Mouse (Mus musculus) liver, embryonic 14.5 days (tissue): ENCODE data around the gene Mad1l1. TPM values are rescaled to one million over a fixed set of nuclear protein-coding genes. Genes with fewer than 3 reads are reported as not detected.

Experiments
- ATAC-seq: fragments of 200-750 bp; cut with Nextera tagmentation; 2 replicates; pipeline ENCODE4 v1.8.0; 2017; ENCODE audit warnings: moderate number of reproducible peaks, mild to moderate bottlenecking, moderate library complexity; ENCODE audit not compliant: insufficient read depth
- DNase-seq, 3 experiments: peaks; one replicate each; pipeline ENCODE4 v3.0.0-alpha.2; 2012 to 2013; ENCODE audit warnings: low read depth in 3 of 3, low spot score in 3 of 3
- H3K27ac ChIP-seq: fragments of 300-500 bp; sonication (generic); 2 replicates; pipeline ENCODE4 v1.5.1; 2014; ENCODE audit warnings: moderate library complexity, mild to moderate bottlenecking, control low read depth, inconsistent platforms
- H3K27me3 ChIP-seq: fragments of 300-500 bp; sonication (generic); 2 replicates; pipeline ENCODE4 v1.6.1; 2014; ENCODE audit warnings: mild to moderate bottlenecking, low read length, moderate library complexity; ENCODE audit not compliant: control insufficient read depth, insufficient read depth
- H3K36me3 ChIP-seq: fragments of 300-500 bp; sonication (generic); replicated peaks from 2 replicates; pipeline ENCODE4 v1.6.1; 2014; ENCODE audit warnings: low read depth; ENCODE audit not compliant: control insufficient read depth, insufficient read depth
- H3K4me1 ChIP-seq, 2 experiments: fragments of 200-500 bp in 1 of 2; fragments of 300-500 bp in 1 of 2; sonication (generic) in 1 of 2; replicated peaks; 2 replicates each; pipeline ENCODE4 v1.6.1; 2012 to 2014; ENCODE audit warnings: antibody characterized with exemption in 1 of 2, inconsistent platforms in 1 of 2, low read length in 1 of 2; ENCODE audit not compliant: control insufficient read depth in 2 of 2, insufficient read depth in 2 of 2
- H3K4me2 ChIP-seq: fragments of 300-500 bp; sonication (generic); 2 replicates; pipeline ENCODE4 v1.6.1; 2014; ENCODE audit warnings: low read depth, mild to moderate bottlenecking, control low read depth, moderate library complexity
- H3K4me3 ChIP-seq, 2 experiments: fragments of 200-500 bp in 1 of 2; fragments of 300-500 bp in 1 of 2; sonication (generic) in 1 of 2; 2 replicates each; pipeline ENCODE4 v1.5.1; 2012 to 2014; ENCODE audit warnings: low read depth in 2 of 2, low read length in 2 of 2, mild to moderate bottlenecking in 2 of 2, control low read depth in 1 of 2, inconsistent platforms in 1 of 2, moderate library complexity in 1 of 2; ENCODE audit not compliant: insufficient read depth in 1 of 2
- H3K9ac ChIP-seq: fragments of 300-500 bp; sonication (generic); replicated peaks from 2 replicates; pipeline ENCODE4 v1.6.1; 2014; ENCODE audit warnings: mild to moderate bottlenecking, control low read depth, moderate library complexity
- H3K9me3 ChIP-seq: fragments of 300-500 bp; sonication (generic); 2 replicates; pipeline ENCODE4 v1.6.1; 2016; ENCODE audit warnings: low read length, mixed read lengths; ENCODE audit not compliant: control insufficient read depth
- CTCF ChIP-seq: IDR thresholded peaks from 2 replicates; pipeline ENCODE4 v1.5.1; 2016; ENCODE audit warnings: antibody characterized with exemption, low read depth, control low read depth
- EP300 ChIP-seq: IDR thresholded peaks from 2 replicates; pipeline ENCODE4 v1.6.1; 2016; ENCODE audit warnings: antibody characterized with exemption, low read depth
- WGBS: fragments of 180-500 bp; shearing (Covaris S2); extraction: QIAGEN DNeasy Blood & Tissue Kit; methylation state at CpG from one replicate; pipeline ENCODE4 v1.1.7; 2014; ENCODE audit not compliant: insufficient replicate concordance; 5-methylcytosine and 5-hydroxymethylcytosine counted together
- polyA plus RNA-seq, 2 experiments: library from polyadenylated mRNA; depleted of rRNA in 1 of 2; stranded (reverse) in 1 of 2; unstranded in 1 of 2; fragments of >200 nt; fragmentation: Nextera tagmentation in 1 of 2; extraction: Ambion mirVana in 1 of 2; gene quantifications; 2 replicates each; pipeline versions ENCODE4 v1.2.1 to v1.2.3; 2012 to 2014

The Mad1l1 gene
- polyA plus RNA-seq, 2 experiments = 15.5 to 16.9 TPM

DNA sequence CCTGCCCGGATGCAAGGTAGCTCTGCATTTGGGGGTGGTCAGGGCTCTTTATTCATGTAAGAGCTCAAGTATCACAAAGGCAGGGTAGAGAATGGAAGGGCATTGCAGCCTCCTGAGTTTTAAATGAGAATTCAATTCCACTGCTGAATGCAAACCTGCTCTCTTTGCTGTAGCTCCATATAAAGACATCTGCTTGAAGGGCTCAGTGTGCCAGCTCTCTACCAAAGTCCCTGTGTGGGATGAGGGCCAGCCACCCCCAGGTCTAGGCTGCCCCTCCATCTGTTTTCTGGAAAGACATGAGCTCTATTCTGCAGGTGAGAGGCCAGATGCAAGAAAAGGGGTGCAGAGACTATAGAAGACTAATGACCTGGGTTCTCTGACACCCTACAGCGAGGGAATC lies 36.6 kb downstream of the Mad1l1 start:
- H3K36me3 ChIP-seq = no peaks in the 10 kb centered on the region; the same call in 1 of the 2 replicates
- H3K9me3 ChIP-seq = no peaks in the 10 kb centered on the region
- H3K9ac ChIP-seq = no peak overlapping the region
- H3K4me1 ChIP-seq = no peaks in the 10 kb centered on the region
- TF ChIP-seq CTCF (no peak), EP300 (no peak)
- H3K27me3 ChIP-seq = no peaks in the 10 kb centered on the region
- no peak overlapping the region for H3K4me2 ChIP-seq
- no peak overlapping the region for H3K4me3 ChIP-seq
- ATAC-seq (no peak), DNase-seq (no peak)
- WGBS = 70% methylated on average over 2 of the region's 2 CpGs
- H3K27ac ChIP-seq = no peak overlapping the region

DNA sequence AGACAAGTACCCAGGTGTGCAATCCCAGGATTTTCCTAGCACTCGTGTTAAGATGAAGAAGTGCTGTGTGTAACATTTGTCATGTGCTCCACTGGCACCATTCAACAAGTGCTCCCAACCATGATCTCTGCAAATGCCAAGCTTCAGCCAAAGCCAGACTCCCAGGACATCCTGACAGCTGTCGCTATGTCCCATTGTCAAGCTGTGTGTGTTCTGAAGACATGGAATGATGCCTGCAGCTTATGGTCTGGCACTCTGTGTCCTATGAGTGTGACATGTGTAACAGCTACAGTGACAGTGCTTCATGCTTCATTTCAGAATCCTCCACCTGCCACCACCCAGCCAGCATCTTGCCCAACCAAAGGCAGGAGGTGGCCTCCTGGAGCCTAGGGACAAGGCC lies 37.3 kb downstream of the Mad1l1 start:
- 80% methylated on average over 2 of the region's 2 CpGs for WGBS
- TF ChIP-seq CTCF (no peak), EP300 (no peak)

DNA sequence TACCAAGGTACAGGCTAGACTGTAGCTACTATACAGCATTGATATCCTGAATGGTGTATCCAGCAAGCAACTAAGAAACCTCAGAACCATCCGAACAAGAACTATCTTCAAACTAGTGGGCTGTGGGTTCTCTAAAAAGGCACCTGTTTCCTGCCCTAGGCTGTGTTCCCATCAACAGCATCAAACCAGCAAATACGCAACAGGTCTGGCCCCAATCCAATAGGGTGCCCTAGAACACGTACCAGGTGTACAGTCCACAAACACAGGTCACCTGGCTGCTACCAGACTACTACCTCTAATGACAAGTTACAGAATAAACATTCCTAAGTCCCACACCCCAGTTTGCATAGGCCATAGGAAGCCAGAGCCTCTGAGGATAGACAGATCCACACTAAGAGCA lies 38.5 kb downstream of the Mad1l1 start:
- Histone ChIP-seq H3K27me3 (no peaks in the 10 kb centered on the region), H3K4me3 (no peak overlapping the region), H3K4me1 (no peaks in the 10 kb centered on the region), H3K9me3 (no peaks in the 10 kb centered on the region), H3K27ac (no peak overlapping the region), H3K36me3 (no peaks in the 10 kb centered on the region; the same call in 1 of the 2 replicates), H3K9ac (no peak overlapping the region), H3K4me2 (no peak overlapping the region)
- no peak for TF ChIP-seq EP300
- no peak for TF ChIP-seq CTCF
- ATAC-seq (no peak), DNase-seq (no peak)
- 92% methylated on average over 3 of the region's 3 CpGs for WGBS

More for the DNA sequence above, 37.3 kb downstream of the Mad1l1 start:
- no peak for DNase-seq
- H3K9ac ChIP-seq = no peak overlapping the region
- no peak overlapping the region for H3K4me3 ChIP-seq
- H3K4me1 ChIP-seq = no peaks in the 10 kb centered on the region
- no peak overlapping the region for H3K27ac ChIP-seq
- no peaks in the 10 kb centered on the region for H3K9me3 ChIP-seq
- H3K4me2 ChIP-seq = no peak overlapping the region
- no peaks in the 10 kb centered on the region; the same call in 1 of the 2 replicates for H3K36me3 ChIP-seq
- no peak for ATAC-seq
- no peaks in the 10 kb centered on the region for H3K27me3 ChIP-seq

DNA sequence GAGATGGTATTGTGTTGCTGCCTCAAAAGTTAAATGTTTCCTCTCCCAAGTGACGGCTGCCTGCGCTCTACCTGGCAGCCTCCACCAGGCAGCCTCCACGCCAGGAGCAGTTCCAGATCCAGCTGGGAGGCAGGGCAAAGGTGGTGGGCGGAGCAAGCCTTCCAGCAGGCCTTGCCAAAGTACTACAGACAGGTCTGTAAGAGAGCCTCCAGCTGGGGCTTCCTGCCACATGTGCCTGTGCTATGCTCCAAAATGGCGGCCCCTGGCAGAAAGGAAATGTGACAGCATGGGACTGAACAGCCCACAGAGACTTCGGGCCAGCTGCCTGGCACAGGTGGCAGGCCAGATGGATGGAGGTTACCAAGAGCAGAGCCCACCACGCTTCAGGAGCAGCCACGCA lies 39.0 kb downstream of the Mad1l1 start:
- Histone ChIP-seq H3K27ac (no peak overlapping the region), H3K9me3 (no peaks in the 10 kb centered on the region), H3K9ac (no peak overlapping the region), H3K4me3 (no peak overlapping the region), H3K4me1 (no peaks in the 10 kb centered on the region), H3K27me3 (no peaks in the 10 kb centered on the region), H3K4me2 (no peak overlapping the region), H3K36me3 (no peaks in the 10 kb centered on the region; the same call in 1 of the 2 replicates)
- DNase-seq (no peak), ATAC-seq (no peak)
- 77% methylated on average over 8 of the region's 8 CpGs for WGBS
- TF ChIP-seq EP300 (no peak), CTCF (no peak)

DNA sequence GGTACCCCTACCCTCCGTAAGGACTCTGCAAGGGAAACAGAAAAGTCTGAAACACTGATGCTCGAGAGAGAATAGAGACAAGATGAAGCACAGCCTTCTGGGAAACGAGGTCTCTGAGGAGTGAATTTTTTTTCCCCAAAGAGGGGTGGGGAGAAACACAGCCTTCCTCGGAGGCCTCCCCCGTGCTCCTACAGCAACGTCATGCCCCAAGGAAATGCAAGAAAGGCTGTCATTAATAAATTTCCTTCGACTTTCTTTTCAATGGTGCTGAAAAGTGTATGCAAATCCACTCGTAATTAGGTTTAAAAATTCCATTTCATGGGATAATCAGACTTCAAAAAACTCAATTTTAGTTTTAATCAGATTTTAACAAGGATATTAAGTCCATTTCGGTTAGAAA lies 41.1 kb downstream of the Mad1l1 start:
- H3K9me3 ChIP-seq = no peaks in the 10 kb centered on the region
- no peaks in the 10 kb centered on the region; the same call in 1 of the 2 replicates for H3K36me3 ChIP-seq
- no peak overlapping the region for H3K27ac ChIP-seq
- ATAC-seq (no peak), DNase-seq (no peak)
- H3K4me1 ChIP-seq = no peaks in the 10 kb centered on the region
- no peak overlapping the region for H3K9ac ChIP-seq
- no peak overlapping the region for H3K4me2 ChIP-seq
- H3K27me3 ChIP-seq = no peaks in the 10 kb centered on the region
- TF ChIP-seq EP300 (no peak), CTCF (no peak)
- no peak overlapping the region for H3K4me3 ChIP-seq
- 74% methylated on average over 9 of the region's 9 CpGs for WGBS
